Mouse (Mus musculus) adrenal gland, postnatal 4 days (tissue): ENCODE measurements around the gene Eef1akmt3. TPM values are rescaled to one million over a fixed set of nuclear protein-coding genes. Genes with fewer than 3 reads are reported as not detected.
"Not testable (repeated sequence)": the region's sequence is repeated elsewhere in the genome, so short reads cannot be mapped to it uniquely, and the experiment has no call there.

Source experiments
- DNase-seq, 2 experiments: peaks; one replicate each; pipeline ENCODE4 v3.0.0; 2021 to 2022; ENCODE audit warnings: low spot score in 2 of 2, mixed read lengths in 2 of 2
- total RNA-seq, 2 experiments: library from RNA; stranded (reverse); gene quantifications; 2 replicates each; pipeline ENCODE4 v1.2.3; 2021

Gene Eef1akmt3
- total RNA-seq, 2 experiments from 2014 or later: 0.40 to 0.53 TPM

DNA sequence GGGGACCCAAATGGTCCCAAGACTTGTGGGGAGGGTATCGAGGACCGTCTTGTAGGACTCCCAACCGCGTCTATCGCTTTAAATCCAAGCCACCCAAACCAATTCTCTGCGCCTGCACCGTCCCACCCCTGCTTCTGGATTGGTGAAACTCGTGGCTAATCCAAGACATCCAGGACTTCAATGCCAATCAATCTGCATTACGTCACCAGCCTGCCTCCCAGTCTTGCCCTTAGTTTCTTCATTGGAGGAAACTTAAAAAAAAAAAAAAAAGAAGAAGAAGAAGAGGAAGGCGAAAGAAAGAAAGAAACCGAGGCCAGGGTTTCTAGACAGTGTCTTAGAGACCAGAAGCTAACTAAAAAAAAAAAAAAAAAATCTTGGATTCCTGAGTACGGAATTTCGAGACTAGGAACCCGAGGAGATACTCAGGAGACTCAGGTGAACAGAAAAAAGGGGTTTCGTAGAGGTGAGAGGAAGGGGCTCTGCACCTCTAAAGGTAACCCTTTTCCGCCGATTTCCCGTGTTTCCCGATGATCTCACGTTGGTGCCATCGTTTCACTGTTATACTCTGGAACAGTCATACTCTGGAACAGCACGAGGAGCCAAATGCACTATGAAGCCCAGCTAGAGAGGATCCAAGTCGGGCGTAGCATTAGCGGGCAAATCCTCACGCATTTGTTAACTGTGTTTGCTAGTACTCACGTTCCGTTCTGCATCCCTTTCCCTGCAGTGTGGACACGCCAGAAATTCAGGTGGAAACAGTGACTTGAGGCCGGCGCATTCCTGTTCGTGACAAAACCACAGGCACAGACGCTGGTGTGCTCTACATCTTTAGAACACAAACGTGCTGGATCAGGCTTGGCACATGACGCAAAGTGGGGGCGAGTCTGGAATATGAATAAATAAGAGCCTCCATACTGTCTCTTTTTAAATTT lies 29.1 kb upstream of the Eef1akmt3 start, which contains the start of gene Tspan31:
Gene Tspan31, minus strand, starts transcription at position 75 of the 932 bp plus-strand sequence.
- peak; percentile 51 to 77 for DNase-seq

- peak in 1 of 2 experiments; percentile 2 for DNase-seq
Measured at GRCm38 (mm10) chr10:127069281-127070189, 28.2 kb upstream of the Eef1akmt3 start.

- no peak for DNase-seq
Measured at GRCm38 (mm10) chr10:127068360-127069038, 27.2 kb upstream of the Eef1akmt3 start.

GRCm38 (mm10) chr10:127066519-127067018 lies 25.3 kb upstream of the Eef1akmt3 start:
- DNase-seq: no peak

DNA sequence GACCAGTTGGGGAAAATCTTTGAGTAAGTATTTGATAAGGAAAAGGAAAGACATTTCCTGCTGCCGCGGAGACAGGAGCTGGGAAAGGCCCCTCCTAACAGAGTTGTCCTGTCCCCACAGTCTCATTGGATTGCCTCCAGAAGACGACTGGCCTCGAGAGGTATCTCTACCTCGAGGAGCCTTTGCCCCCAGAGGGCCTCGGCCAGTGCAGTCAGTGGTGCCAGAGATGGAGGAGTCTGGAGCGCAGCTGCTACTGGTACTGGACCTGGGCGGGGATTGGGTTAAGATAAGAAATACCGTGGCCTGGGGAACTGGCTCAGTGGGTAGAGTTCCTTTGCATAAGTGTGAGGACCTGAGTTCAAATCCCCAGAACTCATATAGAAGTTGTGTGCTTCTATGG lies 24.7 kb upstream of the Eef1akmt3 start:
- no peak for DNase-seq

GRCm38 (mm10) chr10:127063913-127064870 lies 22.9 kb upstream of the Eef1akmt3 start:
- no peak for DNase-seq

- peak; percentile 98 for DNase-seq
Measured at GRCm38 (mm10) chr10:127063239-127063872, 22.0 kb upstream of the Eef1akmt3 start, which contains the start of gene Cdk4. Gene Cdk4, plus strand, starts transcription at chr10:127063534.

DNA sequence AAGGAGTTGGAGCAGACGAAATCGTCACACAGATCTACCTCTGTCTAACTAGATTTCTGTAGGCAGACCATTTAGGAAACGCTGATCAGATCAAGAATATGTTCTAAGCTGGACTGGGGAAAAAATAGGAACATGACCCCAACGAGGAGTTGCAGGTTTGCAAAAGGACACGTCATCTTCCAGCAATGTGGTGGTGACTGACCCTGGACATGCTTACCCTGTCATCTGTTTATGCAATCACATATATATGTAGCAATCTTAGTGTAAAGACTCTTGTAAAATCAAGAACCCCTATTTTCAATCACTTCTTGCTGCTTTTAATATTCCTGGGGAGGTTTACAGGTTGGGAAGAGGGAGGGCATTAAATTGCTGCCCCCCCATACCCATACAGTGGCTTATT lies 21.2 kb upstream of the Eef1akmt3 start:
- DNase-seq: no peak

DNA sequence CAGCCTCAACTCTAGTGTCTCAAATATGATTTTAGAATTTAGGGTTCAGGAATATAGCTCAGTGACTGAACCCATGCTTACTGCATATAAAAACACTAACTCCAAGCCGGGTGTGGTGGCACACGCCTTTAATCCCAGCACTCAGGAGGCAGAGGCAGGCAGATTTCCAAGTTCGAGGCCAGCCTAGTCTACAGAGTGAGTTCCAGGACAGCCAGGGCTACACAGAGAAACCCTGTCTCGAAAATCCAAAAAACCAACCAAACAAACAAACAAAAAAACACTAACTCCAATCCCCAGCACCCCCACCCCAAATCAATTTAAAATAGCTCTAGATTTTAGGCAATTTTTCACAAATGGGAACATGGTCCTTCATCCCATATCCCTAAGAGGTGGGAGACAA lies 20.8 kb upstream of the Eef1akmt3 start:
- DNase-seq: not testable (repeated sequence)

GRCm38 (mm10) chr10:127061513-127061912 lies 20.2 kb upstream of the Eef1akmt3 start:
- no peak for DNase-seq

DNA sequence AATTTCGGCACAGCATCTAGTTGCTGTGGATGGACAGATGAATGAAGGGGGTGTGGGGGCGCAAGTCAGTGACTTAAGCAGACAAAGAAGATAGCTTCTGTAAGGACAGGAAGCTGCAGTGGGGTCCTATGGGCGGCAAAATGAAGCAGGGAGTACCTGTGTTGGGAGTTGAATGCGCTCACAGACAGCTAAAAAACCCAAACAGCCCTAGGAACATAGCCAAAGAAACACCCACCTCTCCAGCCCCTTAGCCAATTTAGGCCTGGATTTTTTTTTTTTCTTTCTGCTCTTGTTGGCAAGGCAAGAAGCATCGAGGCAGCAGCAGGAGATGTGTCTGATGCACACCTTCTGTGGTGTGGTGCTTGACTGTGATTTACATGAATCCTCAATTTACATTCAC lies 19.8 kb upstream of the Eef1akmt3 start:
- DNase-seq: no peak

- no peak for DNase-seq
Measured at GRCm38 (mm10) chr10:127059968-127060916, 18.9 kb upstream of the Eef1akmt3 start, which contains the start of gene March9. Gene March9, minus strand, starts transcription at chr10:127060184.

- DNase-seq: no peak
Measured at GRCm38 (mm10) chr10:127059174-127059967, 18.1 kb upstream of the Eef1akmt3 start.

DNA sequence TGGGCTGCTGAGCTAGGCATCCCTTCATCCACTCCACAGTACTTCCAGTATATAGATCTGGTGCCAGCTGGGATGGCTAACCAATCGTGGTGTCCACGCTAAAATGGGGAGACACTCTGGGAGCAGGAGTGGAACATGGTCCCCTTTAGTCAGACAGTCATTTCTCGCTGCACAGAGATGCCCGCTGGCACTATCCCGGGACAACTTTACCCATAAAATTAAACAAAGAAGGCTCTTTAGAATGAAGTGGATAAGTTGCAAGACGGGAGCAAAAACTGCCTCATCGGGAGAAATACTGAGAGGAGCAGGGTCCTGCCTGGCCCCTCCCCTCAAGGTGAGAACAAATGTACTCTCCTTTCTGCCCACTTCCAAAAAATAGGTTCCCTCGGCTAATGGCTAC lies 17.4 kb upstream of the Eef1akmt3 start:
- DNase-seq: no peak

- peak in 1 of 2 experiments; percentile 53 for DNase-seq
Measured at GRCm38 (mm10) chr10:127058161-127058560, 16.8 kb upstream of the Eef1akmt3 start.

DNA sequence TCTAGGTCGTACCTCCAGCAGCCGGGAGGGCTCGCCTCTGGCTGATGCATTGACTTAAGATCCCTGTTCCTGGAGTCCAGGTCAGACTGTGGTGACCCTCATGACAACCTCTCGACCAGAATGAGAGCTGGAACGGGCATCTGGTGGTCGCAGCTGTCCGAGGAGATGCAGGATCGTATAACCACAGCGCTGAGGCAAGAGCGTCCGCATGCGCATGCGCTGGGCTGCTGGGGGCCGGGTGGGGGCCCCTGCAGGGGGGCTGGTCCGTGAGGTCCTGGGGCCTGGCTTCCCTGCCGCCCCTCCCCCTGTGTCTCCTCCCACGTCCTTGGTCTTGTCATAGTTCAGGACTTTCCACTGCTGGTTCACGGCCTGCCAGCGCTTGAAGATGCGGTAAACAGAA lies 15.2 kb upstream of the Eef1akmt3 start:
- DNase-seq: no peak

DNA sequence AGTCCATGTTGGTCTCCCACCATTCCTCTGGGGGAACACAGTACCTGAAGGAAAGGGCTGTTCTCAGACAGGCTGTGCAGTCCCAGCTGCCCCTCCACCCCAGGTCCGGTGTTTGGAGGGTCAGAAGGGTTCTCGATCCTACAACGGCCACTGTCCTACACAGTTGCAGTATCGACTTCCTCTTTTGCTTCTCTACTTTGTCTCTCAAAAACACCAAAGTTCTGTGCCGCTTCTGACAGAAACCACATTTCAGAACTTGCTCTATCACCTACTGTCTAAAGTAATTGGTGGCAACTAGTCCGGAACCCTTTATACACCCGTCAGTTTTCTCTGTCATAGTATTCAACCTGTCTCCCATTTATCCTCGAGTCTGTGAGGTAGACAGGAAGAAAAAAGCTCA lies 14.1 kb upstream of the Eef1akmt3 start:
- DNase-seq: no peak
